Mouse (Mus musculus) left cerebral cortex, postnatal 4 days (tissue): ENCODE results near the gene Nhlrc1. TPM values are rescaled to one million over a fixed set of nuclear protein-coding genes. Genes with fewer than 3 reads are reported as not detected.

Experiments
- DNase-seq: peaks from one replicate; pipeline ENCODE4 v3.0.0-alpha.2; 2022
- intact Hi-C: fragments of 180-260 bp; cut with DNase I; formaldehyde crosslinking; loops from one replicate; pipeline ENCODE4 v1.15.1; 2025
- total RNA-seq, 2 experiments: library from RNA; stranded (reverse); gene quantifications; 2 replicates each; pipeline ENCODE4 v1.2.3; 2021

The Nhlrc1 gene
- total RNA-seq: 10 to 100 TPM; 13.8 to 14.9 TPM

DNA sequence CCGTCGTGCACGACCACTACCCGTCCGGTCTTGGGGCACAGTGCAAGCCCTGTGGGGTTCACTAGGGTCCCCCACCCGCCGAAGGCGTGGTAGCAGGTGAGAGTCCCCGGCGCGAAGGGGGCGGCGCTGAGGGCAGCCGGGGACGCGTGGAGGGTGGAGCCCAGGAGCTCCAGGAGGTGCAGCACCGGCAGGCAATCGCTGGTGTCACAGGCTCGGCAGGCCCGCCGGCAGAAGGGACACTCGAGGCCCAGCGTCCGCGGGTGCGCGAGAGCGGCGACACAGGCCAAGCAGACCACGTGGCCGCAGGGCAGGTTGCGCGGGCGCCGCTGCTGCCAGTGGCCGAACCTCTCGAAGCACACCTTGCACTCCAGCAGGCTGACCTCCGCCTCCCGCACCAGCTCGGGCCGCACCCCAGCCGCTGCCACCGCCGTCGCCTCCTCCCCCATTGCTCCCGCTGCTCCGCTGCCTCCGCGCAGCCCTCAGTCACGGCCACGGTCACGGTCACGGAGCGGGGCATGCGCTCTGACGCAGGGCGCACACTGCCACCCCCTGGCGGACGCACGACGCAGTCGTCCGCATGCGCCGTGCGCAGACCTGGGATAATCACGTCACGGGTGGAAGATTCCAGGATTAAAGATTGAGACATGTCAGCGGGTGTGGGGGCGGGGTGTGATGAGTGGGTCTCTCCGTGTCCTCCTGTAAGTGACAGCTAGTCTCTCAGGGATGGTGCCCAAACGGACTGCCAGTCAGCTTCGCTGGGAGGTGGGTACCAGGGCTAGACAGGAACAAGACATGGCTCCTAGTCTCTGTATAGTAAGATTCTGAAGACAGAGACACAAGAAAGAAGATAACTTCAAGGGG, at the start of gene Nhlrc1:
TSS of gene Nhlrc1 (minus strand) at position 517 of the 861 bp plus-strand sequence.
- DNase-seq: peak; percentile 77
- intact Hi-C loops: loop anchor here (5.0 kb wide), 3 partner anchors 82 to 287 kb away; partner anchors contain the start of gene Nup153

DNA sequence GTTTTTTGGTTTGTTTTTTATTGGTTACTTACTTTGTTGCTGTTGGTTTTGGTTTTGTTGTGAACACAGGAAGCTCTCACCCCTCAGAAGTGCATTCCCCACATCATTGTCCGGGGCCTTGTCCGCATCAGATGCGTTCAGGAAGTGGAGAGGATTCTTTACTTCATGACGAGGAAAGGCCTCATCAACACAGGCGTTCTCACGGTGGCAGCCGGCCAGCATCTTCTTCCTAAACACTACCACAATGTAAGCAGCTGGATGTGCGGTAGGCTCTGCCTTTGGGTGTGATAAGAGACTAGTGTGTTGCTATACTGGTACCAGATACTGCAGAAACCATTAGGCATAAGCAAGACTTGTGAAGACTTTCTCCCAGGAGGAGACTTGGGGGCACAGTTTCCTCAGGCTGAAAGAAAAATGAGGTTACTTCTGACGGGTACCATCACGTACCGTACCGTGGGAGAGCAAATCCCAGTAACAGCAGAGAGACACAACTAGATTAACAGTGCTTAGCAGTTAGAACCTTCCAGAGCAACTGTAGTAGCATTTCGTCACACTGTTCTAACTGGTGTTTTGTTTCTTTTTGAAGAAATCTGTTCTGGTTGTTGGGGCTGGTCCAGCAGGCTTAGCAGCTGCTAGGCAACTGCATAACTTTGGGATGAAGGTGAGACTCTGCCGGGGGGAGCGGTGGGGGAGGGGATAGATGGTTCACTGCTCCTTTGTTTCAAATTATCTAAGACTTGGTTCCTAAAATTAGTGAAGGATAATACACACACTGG, 49.5 kb upstream of the Nhlrc1 start:
- intact Hi-C loops: no loop called here

DNA sequence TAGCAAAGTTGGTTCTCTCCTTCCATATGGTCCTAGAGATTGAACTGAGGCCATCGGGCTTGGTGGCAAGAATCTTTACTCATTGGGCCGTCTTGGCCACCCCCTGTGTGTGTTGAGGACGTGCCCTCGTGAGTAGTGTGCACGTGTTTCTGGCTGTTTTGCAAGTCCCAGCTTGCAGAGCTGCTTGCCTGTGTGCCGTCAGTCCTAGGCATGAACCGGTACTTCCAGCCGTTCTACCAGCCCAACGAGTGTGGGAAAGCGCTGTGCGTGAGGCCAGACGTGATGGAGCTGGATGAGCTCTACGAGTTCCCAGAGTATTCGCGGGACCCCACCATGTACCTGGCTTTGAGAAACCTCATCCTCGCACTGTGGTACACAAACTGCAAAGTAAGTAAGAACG, 48.1 kb upstream of the Nhlrc1 start:
- DNase-seq: no peak
- intact Hi-C loops: no loop called here

More for the DNA sequence above, 49.5 kb upstream of the Nhlrc1 start:
- no peak for DNase-seq

DNA sequence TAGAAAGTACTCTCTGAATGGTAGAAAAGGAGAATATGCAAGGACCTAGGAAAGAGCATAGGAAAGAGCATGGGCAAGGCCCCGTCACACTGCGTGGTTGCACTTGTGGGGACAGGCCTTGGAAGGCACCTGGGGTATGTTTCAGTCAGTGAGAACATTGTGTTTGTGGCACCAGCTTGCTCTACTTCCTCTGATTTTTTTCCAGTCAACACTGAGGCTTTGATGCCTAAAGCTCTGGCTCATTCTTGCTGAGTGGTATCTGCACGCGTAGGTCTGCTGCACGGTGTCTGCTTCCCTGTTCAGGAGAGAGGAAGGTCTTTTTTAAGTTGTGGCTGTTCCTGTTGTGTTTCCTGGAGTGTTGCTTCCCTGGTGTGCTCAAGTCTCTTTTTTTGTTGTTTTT, 42.1 kb upstream of the Nhlrc1 start:
- intact Hi-C loops: no loop called here
- no peak for DNase-seq

DNA sequence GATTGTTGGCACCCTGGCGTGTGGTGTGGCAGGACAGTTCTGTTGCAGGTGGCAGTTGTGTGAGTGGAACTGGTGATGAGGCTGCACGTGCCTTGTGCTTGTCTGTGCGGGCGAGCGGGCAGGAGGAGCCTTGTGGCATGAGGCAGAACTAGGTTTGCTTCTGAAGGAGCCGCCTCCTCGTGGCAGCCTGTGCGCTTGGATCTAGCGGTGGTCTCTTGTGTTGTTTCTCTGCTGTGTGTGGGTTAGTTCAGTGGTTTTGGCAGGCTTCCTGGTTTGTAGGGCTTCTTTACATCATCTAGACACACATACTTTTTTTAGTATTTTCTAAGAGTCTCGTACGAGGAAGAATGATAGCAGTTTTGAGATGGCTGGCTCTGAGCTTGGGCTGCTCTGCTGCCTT, 41.5 kb upstream of the Nhlrc1 start:
- intact Hi-C loops: no loop called here
- no peak for DNase-seq

DNA sequence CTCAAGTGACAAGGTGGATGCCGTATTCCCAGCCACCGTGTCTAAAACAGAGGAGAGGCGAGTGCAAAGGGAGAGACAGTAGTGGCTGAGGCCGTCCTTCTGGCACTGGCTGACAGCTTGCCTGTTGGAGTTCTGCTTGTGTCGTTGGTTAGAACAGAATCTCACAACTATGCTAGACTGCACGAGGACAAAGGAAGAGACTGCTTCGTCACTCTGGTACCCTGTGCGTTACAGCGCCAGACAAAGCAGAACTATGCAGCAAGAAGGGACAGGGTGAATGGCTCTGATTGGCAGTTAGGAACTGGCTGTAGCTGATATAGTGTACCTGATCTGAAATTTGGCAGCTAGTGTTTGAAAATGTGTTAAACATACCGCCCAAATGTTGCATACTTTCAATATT, 39.3 kb upstream of the Nhlrc1 start:
- intact Hi-C loops: no loop called here
- no peak for DNase-seq

DNA sequence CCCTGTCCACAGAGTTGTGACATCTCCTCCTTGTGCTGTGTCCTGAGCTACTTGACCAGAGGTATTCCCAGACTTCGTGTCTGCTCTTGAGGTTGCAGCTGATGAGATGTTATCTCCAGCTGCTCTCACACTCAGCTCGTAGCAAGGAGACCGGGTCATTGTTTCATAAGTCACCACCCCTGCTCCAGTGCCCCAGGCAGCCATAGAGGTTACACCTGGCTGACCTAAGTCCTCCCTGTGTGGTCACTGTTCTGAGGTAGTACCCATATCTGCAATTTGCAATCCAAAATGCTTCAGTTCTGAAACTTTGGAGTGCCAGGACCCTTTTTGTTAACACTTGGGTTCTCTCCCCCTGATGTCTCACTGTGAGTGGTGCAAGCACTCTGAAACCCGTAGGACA, 35.4 kb upstream of the Nhlrc1 start:
- DNase-seq: no peak

DNA sequence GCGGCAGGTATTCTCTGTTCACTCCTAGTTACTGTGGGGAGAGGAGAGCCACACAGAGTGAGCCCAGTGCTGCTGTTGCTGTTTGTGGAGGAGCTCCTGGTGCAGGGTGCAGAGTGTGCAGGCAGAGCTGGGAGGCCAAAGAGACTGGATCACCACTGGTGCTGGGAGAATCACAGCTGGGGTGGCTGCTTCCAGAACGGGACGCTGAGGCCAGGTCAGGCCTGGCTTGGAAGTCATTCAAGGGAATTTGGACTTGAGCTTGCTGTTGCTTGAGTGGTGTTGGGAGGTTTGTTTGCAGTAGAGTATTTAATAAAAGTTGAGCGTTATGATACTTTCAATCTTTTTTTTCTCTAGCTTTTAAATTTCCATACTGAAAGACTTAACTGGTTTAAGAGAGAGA, 33.3 kb upstream of the Nhlrc1 start:
- intact Hi-C loops: no loop called here
- no peak for DNase-seq

More for the DNA sequence above, 35.4 kb upstream of the Nhlrc1 start:
- intact Hi-C loops: no loop called here

DNA sequence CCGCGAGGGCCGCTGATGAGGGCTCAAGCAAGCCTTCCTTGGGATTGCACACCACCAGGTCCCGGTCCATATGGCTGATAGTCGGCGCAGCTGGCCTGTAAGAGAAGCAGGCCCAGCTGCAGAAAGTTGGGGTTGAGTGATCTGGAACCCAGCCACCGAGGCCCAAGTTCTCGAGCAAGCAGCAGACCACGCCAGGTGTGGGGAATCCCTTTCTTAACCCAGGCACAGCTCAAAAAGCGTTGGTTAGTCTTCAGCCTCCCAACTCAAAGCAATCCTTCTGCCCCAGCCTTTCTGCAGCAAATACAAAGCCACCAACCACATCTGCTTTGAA, 29.9 kb upstream of the Nhlrc1 start, which contains the start of gene Tpmt:
TSS of gene Tpmt (minus strand) at position 121 of the 331 bp plus-strand sequence.
- peak; percentile 29 for DNase-seq
- intact Hi-C loops: no loop called here

DNA sequence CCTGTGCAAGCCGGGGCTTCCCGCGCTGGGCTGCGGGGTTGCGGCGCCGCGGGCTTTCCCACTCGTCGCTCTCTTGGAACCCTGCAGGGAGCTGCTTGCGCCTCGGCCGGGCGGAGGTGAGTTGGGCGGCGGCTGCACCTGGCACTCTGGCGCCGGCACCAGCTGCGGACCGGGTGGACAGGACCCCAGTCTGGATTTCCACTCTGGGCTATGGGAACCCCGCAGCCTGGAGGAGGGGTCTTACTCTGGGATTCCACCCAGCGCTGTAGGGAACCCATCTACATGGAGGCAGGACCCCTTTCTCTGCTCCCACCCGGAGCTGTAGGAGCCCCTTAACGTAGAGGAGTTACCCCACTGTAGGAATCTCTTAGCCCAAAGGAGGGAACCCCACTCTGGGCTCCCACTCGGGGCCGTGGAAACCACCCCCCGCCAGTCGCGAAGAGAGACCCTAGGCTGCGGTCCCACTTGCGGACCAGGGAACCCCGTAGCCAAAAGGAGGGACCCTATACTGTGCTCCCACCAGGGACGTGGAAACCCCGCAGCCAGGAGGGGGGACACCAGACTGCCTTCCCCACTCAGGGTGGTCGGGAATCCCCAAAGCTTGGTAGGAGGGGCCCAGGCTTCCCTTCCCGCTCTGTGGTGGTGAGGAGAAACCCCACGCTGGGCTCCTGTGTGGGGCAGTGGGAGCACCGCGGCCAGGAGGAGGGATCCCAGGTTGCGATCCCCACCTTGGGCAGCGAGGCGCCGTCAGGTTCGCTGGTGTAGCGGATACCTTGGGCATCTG, 29.4 kb upstream of the Nhlrc1 start:
- intact Hi-C loops: no loop called here
- DNase-seq: peak; percentile 25

DNA sequence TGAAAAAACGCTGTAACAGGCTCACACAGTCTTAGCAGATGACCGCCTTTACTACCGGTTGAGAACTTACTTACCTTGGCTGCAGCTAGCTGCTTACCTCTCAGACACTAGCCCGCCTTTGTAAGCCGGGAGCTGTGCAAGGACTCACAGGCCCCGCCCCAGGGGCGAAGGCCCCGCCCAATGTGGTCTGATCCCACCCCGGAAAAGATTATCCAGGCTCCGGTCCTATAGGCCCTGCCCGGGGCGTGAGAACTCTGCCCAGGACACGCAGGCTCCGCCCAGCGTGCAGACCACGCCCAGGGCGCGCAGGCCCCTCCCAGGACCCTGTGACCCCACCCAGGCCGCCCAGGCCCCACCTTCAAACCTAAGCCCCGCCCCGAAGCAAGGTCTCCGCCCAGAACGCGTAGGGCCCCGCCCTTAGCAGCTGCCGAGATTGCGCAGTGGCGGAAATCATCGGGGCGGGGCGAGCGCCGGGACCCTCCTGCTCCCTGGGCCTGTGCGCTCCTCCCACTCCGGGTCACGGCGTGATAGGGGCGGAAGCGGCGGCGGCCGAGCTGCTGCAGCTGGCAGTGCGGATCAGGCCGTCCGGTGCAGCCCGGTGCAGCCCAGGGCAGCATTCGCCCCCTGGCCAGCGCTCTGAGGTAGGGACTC, 28.5 kb upstream of the Nhlrc1 start, which contains the start of gene Kdm1b:
TSS of gene Kdm1b (plus strand) at position 470 of the 651 bp plus-strand sequence.
- intact Hi-C loops: no loop called here
- DNase-seq: peak; percentile 99

DNA sequence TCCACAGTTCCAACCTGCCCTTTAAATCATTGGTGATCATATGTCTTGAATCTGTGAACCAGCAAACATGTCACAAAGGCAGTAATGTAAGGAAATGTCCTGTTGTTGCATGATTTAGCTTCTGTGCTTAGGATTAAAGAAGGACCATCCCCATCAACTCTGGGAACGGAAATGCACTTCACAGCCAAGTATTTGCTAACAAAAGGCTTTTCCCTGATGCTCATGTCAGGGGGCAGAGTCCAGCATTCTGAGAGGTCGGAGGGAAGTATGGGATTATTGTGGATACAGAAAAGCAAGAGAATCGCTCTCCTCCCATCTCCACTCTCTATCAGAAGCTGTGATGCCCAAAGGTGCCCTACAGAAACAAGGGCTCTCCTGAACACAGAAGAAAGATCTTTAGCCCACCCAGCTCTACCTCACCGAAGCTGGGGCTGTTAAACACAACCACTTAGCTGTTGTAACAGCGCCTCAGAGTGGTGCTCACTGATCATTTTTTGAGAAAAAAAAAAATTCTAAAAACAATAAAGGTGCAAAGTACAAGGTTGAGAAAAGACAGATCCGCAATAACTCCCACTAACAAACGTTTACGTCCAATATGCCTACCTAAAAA, 27.5 kb upstream of the Nhlrc1 start:
- DNase-seq: no peak
- intact Hi-C loops: no loop called here

DNA sequence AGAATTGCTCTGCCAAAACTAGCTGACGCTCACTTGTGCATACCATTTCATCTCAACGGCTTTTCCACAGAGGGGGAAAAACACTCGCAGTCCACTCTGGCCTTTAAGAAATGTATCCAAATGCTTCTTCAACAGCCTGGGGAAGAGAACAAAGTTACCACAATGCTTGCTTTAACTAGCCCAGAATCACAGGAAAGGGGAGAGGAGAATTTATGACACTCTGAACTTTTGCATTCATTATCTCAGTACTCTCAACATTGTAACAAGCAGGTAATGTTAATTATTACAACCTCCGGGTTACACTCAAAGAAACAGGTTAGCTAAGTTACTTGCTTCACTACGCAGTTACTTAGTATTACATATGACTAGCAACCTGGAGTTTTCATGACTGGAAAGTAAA, 25.4 kb upstream of the Nhlrc1 start:
- intact Hi-C loops: no loop called here
- no peak for DNase-seq

DNA sequence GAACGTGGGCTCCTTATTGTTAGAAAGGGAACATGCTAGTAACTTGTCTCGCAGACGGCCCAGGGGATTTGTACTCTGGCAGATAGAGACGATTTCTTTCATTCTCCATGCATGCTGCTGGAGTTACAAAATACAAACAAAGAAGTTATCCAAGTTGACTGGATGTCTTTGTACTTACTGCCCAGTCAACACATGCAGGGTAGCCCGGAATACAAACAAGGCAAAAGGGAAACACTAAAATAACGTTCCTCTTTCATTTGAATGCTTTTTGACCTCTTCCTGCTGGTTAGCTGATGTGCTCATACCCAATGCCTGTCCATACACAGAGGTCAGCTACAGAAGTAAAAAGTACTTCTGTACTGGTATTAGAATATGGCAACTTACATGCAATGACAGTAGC, 23.3 kb upstream of the Nhlrc1 start:
- no peak for DNase-seq
- intact Hi-C loops: no loop called here

DNA sequence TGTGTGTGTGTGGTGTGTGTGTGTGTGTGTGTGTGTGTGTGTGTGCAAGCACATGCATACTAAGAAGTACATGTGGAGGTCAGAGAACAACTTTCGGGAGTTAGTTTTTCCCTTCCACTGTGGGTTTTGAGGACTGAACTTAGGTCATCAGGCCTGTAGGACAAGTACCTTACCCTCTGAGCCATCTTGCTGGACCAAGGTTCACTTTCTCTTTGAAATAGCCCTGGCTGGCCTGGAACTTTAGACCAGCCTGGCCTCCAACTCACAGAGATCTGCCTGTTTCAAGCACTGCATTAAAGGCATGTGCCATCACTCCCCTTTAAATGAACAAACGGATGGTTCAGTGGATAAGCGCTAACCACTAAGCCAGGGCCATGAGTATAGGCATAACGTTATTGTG, 19.0 kb upstream of the Nhlrc1 start:
- DNase-seq: no peak
- intact Hi-C loops: no loop called here

DNA sequence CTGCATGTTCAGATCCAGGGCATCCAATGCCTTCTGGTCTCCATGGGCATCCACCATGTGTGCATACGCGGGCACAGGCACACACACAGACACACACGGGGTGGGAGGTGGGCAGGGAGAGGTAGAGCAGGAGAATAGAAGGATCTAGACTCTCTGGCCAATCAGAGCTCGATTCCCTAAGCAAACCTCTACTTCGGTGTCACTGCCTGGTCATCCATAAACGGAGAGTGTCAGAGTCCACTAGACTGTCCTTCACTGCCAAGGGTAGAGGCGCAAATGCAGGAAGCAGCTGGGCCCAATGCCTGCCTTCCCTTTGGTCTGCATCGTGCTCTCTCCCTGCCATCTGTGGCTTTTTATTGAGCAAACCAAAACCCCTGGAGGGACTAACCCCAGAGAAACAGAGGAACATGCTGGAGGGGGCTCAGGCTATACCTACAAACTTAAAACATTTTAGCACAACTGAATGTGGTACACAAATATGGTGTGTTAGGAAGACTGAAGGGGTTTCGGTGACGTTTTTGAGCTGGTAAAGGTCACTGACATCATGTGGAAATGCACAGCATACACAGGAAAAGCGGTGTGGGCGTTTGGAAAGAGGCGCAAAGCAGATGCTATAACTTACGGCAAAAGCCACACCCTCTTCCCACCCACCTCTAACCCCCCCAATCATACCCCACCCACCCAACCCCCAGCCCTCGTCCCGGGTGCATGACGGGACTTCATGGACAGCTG, 15.9 kb upstream of the Nhlrc1 start:
- no peak for DNase-seq
- intact Hi-C loops: no loop called here

DNA sequence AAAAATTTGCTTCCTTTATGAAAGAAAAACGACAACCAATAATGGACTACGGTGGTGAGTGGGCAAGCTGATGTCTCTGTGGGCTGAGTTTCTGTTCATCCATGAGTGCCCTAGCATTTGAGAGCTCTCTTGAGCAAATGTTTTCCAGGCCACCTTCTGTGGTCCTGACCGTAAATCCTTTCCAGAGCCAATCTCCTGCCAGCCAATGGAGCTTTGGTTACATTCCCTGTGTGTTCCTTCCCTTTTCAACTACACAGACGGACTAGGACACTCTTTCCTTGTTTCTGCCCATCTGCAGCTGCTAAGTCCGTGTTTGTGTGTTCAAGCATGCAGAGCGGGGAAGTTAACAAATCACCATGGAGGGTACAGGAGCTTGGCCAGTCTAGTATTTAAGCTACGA, 6.1 kb upstream of the Nhlrc1 start:
- no peak for DNase-seq
- intact Hi-C loops: no loop called here

DNA sequence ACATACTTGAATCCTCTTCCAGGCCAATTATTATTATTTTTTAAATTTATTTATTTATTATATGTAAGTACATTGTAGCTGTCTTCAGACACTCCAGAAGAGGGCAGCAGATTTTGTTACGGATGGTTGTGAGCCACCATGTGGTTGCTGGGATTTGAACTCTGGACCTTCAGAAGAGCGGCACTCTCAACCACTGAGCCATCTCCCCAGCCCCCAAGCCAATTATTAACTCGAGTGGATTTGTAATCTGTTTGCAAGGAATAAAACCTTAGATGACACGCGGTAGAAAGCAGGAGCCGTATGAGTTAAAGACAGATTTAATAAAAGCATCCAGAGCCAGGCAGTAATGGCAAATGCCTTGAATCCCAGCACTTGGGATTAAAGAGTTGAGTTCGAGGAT, 5.1 kb upstream of the Nhlrc1 start:
- no peak for DNase-seq
- intact Hi-C loops: loop anchor here (5.0 kb wide), 1 partner anchor 292 kb away; the partner anchor contains the start of gene Nup153

DNA sequence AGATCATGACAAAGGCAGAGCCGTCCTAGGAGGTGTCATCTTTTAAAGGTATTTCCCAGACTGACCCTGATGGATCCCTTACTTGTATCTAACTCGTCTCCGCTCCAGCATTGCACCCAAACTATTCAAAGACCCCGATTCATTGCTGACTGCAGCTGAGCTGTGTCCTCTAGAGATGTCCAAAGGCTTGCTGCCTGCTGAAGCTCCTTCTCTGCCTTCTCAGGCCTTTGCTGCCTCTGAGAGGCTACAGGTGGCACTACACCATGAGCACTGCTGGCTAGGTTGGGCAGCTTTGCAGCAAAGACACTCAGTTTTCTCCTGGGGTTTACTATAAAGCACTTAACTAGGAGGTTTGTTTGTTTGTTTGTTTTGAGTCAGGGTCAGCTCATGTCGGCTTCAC, 2.6 kb upstream of the Nhlrc1 start:
- intact Hi-C loops: loop anchor here (5.0 kb wide), 1 partner anchor 290 kb away; the partner anchor contains the start of gene Nup153
- DNase-seq: peak; percentile 63
